ENCODE assay signal across 11 mouse cellular contexts in genomic region chr12:15416180-15416766, GRCm38 (mm10).
DNase-seq lines count a peak whose midpoint lies in the region; ATAC-seq and TF ChIP-seq lines count a peak whose summit lies in the region.
"Had no signal": no experiment of that assay in that cellular context is flagged by ENCODE, and none has a peak within 500 bp of the region (broad histone marks: within the 10 kb centered on the region; RNA-seq: fewer than 3 reads in every experiment).

No protein-coding gene starts in this region.

- no peak overlapping the region for H3K27ac ChIP-seq in hindbrain, postnatal 0 days
- H3K27ac ChIP-seq in hindbrain, embryonic 16.5 days (ENCODE audit: low read depth, low read length), result no peak overlapping the region
- no peak overlapping the region for H3K27ac ChIP-seq in ES-E14 (ENCODE audit: insufficient read depth, low read depth, low read length, poor library complexity, severe bottlenecking)
- H3K27ac ChIP-seq: embryonic facial prominence, embryonic 15.5 days; neural tube, embryonic 13.5 days had no signal

- DNase-seq in hindbrain, postnatal 0 days (ENCODE audit: low spot score), result peak; percentile 83
- DNase-seq in 3T3-L1 (ENCODE audit: low read depth, low spot score) (peak; percentile 68), ES-E14 (ENCODE audit: low read depth, low spot score) (peak; percentile 17)
- peak; percentile 1 for DNase-seq in induced T-regulatory cell, adult 2 months (ENCODE audit: low read depth)
- no peak for DNase-seq in gastrocnemius, postnatal 36 days
- no peak for DNase-seq in urinary bladder, adult 2 months (ENCODE audit: low spot score)
- no peak for DNase-seq in thymus, postnatal 14 days

- no peaks in the 10 kb centered on the region for H3K4me1 ChIP-seq in hindbrain, postnatal 0 days (ENCODE audit: insufficient read depth, low read length)
- H3K4me1 ChIP-seq in hindbrain, embryonic 16.5 days (ENCODE audit: control insufficient read depth, insufficient read depth, low read depth, low read length), result no peaks in the 10 kb centered on the region
- no peaks in the 10 kb centered on the region for H3K4me1 ChIP-seq in ES-E14 (ENCODE audit: control insufficient read depth in 2 of 2, insufficient read depth in 2 of 2, low read length in 2 of 2, poor library complexity in 1 of 2)
- H3K4me1 ChIP-seq: embryonic facial prominence, embryonic 15.5 days; neural tube, embryonic 13.5 days had no signal

- peak; percentile 62 for TF ChIP-seq CTCF in hindbrain, postnatal 0 days (IDR thresholded peaks at IDR 0.05; ENCODE audit: low read depth)

- H3K4me2 ChIP-seq in hindbrain, postnatal 0 days (ENCODE audit: low read depth, low read length), result no peak overlapping the region
- no peak overlapping the region for H3K4me2 ChIP-seq in hindbrain, embryonic 16.5 days (ENCODE audit: low read length)
- H3K4me2 ChIP-seq: embryonic facial prominence, embryonic 15.5 days; liver, embryonic 11.5 days; neural tube, embryonic 13.5 days had no signal

- ATAC-seq in hindbrain, postnatal 0 days, result no peak
- ATAC-seq in hindbrain, embryonic 16.5 days, result no peak

- 11% methylated on average over 4 of the region's 4 CpGs for WGBS in hindbrain, postnatal 0 days
- 11% methylated on average over 4 of the region's 4 CpGs for WGBS in hindbrain, embryonic 16.5 days

- in situ Hi-C loops in ES-E14 (cut with MboI; ENCODE audit: low sequenced_read_pairs in 2 of 2, unreplicated experiment in 2 of 2), result no loop called here

- no peaks in the 10 kb centered on the region for H3K36me3 ChIP-seq in hindbrain, postnatal 0 days (ENCODE audit: insufficient read depth, low read length)
- H3K36me3 ChIP-seq in hindbrain, embryonic 16.5 days (ENCODE audit: control insufficient read depth, insufficient read depth, low read length), result no peaks in the 10 kb centered on the region
- no peaks in the 10 kb centered on the region for H3K36me3 ChIP-seq in ES-E14 (ENCODE audit: control insufficient read depth, insufficient read depth, low read length, poor library complexity, severe bottlenecking)
- H3K36me3 ChIP-seq: embryonic facial prominence, embryonic 15.5 days; neural tube, embryonic 13.5 days had no signal

- H3K27me3 ChIP-seq in hindbrain, postnatal 0 days (ENCODE audit: insufficient read depth, low read length), result no peaks in the 10 kb centered on the region
- no peaks in the 10 kb centered on the region for H3K27me3 ChIP-seq in hindbrain, embryonic 16.5 days (replicated peaks; ENCODE audit: control insufficient read depth, insufficient read depth, low read length)
- H3K27me3 ChIP-seq: embryonic facial prominence, embryonic 15.5 days; neural tube, embryonic 13.5 days had no signal

- H3K4me3 ChIP-seq in hindbrain, postnatal 0 days (ENCODE audit: low read length), result no peak overlapping the region
- H3K4me3 ChIP-seq in hindbrain, embryonic 16.5 days (ENCODE audit: low read length), result no peak overlapping the region
- no peak overlapping the region for H3K4me3 ChIP-seq in ES-E14 (ENCODE audit: insufficient read depth in 1 of 2, low read depth in 1 of 2, low read length in 2 of 2, poor library complexity in 1 of 2, severe bottlenecking in 1 of 2)
- H3K4me3 ChIP-seq: embryonic facial prominence, embryonic 15.5 days; neural tube, embryonic 13.5 days had no signal

- no peak overlapping the region for H3K9ac ChIP-seq in hindbrain, postnatal 0 days (replicated peaks; ENCODE audit: low read length)
- no peak overlapping the region for H3K9ac ChIP-seq in hindbrain, embryonic 16.5 days (ENCODE audit: low read depth, low read length)
- no peak overlapping the region for H3K9ac ChIP-seq in ES-E14 (ENCODE audit: insufficient read depth, low read depth, low read length, poor library complexity, severe bottlenecking)
- H3K9ac ChIP-seq: embryonic facial prominence, embryonic 15.5 days; neural tube, embryonic 13.5 days had no signal

- intact Hi-C loops in gastrocnemius, postnatal 36 days (cut with DNase I), result no loop called here

- H3K9me3 ChIP-seq in hindbrain, postnatal 0 days (ENCODE audit: low read length), result no peaks in the 10 kb centered on the region
- no peaks in the 10 kb centered on the region for H3K9me3 ChIP-seq in hindbrain, embryonic 16.5 days (ENCODE audit: control insufficient read depth, low read length)
- H3K9me3 ChIP-seq in ES-E14 (ENCODE audit: control insufficient read depth, insufficient read depth, low read depth, low read length), result no peaks in the 10 kb centered on the region
- H3K9me3 ChIP-seq: embryonic facial prominence, embryonic 15.5 days; neural tube, embryonic 13.5 days had no signal

TF ChIP-seq in ES-E14, 5 proteins besides CTCF, POLR2A, EP300 and RAD21:
- TF ChIP-seq CHD2 (IDR thresholded peaks at IDR 0.05; ENCODE audit: low read depth, low read length), result no peak
- TF ChIP-seq HCFC1 (IDR thresholded peaks at IDR 0.05; ENCODE audit: borderline replicate concordance, insufficient read depth, low read length), result no peak
- TF ChIP-seq ZNF384 (IDR thresholded peaks at IDR 0.05; ENCODE audit: low read depth, low read length), result peak; percentile 95
- TF ChIP-seq ZC3H11A (IDR thresholded peaks at IDR 0.05; ENCODE audit: borderline replicate concordance, low read depth, low read length), result 0 out of 2 replicates have a peak, but pooled peaks have one; percentile 4

Comparison
In these comparisons a context has a peak if more than half of its experiments do, and no peak if none do; other contexts are left out.
1. DNase-seq: peak in hindbrain, postnatal 0 days (single experiment), 3T3-L1 (single experiment), ES-E14 (single experiment) and induced T-regulatory cell, adult 2 months (single experiment); none in gastrocnemius, postnatal 36 days (0 of 2), urinary bladder, adult 2 months (single experiment) and thymus, postnatal 14 days (single experiment).